Mouse (Mus musculus) cerebellum, postnatal 14 days (tissue): ENCODE data around the gene Inhbc.

Source experiments
- DNase-seq, 2 experiments: peaks; one replicate each; pipeline ENCODE4 v3.0.0; 2021; ENCODE audit warnings: mixed read lengths in 2 of 2

Inhbc gene

DNA sequence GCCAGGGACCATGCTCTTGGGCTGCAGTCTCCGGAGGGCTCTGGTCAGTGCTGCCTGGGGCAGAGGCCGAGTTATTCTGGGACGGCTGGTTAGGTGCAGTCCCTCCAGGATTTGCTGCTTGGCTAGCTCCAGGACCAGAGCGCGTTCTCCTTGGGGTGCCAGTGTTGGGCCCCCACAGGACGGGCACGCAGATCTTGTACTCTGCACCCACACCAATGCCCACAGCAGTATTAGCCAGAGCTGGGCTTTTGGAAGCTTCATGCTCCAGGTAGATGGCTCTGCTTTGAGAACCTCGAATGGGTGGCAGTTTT lies 19.0 kb downstream of the Inhbc start:
- no peak for DNase-seq

DNA sequence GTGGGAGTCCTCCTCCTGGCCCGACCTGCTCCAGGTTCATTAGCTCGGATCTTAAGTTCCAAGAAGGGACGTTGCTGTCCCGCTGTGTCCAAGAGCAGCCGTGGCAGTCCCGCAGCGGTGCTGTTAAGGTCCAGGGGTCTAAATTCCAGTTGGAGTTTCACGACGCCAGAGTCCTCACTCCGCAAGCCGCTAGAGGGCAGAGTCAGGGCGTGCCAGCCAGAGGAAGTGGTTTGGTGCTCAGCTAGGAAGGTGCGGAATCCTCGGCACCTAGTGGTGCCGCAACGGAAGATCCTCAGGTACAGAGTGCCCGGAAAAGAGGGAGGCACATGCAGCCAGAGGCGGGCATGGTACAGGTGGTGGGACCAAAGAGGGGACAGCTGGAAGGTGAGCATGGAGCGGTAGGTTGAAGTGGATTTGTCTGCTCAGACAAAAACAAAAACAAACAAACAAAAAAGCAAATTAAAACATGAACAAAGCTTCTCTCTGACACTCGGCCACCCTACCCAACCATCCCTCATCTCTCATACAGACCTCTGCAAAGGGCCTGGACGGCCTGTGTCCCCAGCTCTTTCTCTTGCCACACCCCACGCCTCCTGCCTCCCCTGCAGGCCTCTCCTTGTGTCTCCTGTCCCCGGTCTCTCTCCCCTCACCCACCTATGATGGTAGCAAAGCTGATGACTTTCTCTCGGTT lies 19.5 kb downstream of the Inhbc start:
- peak; percentile 82 to 85 for DNase-seq

DNA sequence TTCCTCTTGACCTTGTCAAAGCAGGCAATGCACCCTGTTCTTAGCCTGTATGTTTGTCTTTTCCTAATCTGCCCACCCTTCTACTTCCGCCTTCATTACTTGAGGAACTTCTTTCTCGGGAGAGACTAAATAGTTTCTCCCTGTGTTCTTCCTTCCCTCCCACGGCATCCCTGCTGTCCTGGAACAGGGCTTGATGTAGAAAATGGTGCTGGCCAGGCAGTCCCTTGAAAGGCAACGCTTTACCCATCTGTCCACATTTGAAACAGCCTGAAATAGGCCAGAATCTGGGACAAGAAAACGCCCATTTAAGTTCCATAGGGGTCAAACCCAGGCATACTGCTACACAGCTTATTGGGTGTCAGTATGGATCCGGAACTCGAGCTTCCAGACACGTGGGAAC lies 20.4 kb downstream of the Inhbc start:
- DNase-seq = no peak

DNA sequence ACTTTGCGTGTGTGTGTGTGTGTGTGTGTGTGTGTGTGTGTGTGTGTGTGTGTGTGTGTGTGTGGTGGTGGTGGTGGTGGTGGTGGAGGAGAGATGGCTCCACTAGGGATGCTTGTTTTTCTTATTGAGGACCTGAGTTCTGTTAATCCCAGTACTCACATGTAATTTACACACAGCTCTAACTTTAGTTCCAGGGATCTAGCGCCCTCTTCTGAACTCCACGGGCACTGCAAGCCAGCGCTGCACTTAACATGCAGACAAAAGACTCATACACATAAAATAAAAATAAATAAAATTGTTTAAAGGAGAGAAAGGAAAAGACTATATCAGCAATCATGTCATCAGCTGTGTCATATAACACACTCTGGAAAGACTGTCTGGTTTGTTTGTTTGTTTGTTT lies 21.3 kb downstream of the Inhbc start:
- DNase-seq = peak in 1 of 2 experiments; percentile 57

DNA sequence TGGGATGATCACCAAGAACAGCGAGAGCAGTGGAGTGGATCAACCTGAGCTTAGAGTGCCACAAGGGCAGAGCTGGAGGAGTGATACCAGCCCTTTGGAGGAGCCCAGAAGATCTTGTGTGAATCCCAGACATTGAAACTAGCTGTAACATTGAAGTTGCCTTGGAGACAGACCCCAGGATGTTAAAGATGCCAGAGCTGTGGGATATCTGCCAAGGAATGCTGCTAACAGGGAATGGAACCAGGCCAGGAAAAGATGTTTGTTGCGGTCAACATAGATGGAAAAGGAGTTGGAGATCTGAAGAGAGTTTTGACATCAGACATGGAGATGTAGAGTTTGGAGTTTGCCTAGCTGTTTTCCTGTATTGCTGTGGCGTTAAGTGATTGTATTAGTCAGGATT lies 24.1 kb downstream of the Inhbc start:
- no peak for DNase-seq

DNA sequence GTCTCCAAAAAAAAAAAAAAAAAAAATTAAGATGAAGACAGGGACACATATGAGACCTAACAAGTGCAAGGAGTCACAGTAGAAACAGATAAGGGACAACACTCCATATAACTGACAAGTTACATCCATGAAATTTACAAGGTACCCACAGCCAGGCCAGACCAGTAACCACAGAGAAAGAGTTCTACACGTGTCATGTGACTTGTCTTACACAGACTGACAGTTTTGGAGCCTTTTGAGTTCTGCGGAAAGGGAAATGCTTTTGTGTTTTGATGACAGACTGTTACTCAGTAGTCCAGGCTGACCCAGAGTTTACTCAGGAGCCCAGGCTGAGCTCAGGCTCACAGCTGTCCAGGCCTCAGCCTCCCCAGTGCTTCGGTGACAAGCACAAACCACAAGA lies 27.2 kb downstream of the Inhbc start:
- DNase-seq = no peak

DNA sequence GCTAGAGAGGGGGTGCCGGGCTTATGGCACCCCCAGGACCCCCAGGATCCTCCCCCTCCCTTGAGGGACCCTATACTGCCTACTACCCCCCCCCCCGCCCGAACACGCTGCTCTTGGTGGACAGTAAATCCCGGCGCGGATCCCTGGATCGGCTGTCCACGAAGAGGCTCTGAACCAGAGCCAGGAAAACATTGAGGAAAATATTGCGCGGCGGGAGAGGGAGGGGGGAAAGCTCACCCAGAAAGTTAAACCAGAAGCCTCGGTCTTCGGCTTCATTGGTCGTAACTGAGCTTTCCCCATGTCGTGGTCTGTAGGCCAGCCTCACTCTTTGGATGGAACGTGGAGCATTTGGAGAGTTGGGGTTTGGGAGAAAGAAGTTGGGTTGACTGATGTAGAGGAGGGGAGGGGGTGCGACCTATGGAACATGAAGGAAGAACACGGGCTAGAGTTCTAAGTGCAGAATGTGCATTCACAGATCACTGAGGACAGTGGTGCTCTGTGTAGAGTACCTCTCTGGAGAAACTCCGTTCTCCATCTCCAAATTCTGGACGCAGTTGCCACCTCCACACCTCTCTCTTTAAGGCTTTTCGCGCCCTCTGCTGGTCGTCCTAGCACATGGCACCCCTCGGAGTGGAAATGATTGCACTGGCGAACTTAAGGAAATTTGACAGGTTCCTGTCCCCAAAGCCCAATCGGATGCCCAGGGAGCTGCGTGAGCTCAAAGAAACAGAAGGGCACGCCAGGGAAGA lies 28.2 kb downstream of the Inhbc start, which contains the start of gene Gli1:
Gene Gli1, minus strand, starts transcription at position 84 of the 749 bp plus-strand sequence.
- peak; percentile 89 to 94 for DNase-seq

DNA sequence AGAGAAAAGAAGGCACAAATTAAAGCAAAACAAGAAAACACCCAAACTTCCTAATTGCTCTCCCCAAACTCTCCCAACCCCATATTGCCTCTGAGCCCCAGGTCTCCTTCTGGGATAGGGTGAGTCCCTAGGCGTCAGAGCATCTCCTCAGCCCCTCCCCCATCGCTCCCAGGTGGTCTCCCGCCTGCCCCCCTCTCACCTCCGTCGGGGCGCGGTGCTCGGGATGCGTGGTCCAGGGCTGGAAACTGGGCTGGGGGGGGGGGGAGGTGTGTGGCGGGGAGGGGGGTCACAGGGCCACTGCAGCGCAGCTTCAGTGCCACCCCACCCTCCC lies 28.9 kb downstream of the Inhbc start:
- DNase-seq = no peak

DNA sequence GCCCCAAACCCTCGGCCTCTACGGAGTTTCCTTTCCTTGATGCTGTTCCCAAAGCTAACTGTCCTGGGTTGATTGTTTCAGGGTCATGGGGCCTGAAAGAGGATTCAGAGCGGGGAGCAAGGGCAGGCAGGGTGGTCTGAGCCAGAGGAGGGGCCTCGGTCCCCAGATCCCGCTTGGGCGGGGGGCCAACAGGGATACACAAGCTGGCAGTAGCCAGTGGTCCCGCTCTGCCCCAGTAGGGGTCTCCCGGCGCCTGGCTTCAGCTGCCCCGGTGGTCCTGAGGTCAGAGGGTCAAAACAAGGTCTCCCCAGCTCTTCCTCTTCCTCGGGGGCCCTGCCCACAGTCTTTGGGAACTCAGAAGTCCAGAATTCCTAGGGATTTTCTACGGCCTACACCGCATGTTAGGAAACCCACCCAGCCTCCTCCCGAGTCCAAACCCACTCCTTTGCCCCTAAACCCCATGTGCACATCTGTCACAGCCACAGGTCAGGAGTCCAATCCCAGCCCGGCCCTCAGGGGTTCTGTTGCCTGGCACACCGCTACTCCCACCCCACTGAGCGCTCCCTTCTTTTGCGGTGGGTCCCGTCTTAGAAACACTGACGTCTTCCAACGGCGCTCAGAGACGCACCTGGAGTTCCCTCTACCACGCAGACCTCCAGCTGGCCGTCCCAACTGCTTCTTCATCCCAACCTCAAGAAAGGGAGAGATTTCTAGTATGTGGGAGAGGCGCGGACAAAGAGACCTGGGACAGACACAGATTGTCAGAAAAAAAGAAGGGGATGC lies 29.5 kb downstream of the Inhbc start:
- DNase-seq = peak in 1 of 2 experiments; percentile 54

DNA sequence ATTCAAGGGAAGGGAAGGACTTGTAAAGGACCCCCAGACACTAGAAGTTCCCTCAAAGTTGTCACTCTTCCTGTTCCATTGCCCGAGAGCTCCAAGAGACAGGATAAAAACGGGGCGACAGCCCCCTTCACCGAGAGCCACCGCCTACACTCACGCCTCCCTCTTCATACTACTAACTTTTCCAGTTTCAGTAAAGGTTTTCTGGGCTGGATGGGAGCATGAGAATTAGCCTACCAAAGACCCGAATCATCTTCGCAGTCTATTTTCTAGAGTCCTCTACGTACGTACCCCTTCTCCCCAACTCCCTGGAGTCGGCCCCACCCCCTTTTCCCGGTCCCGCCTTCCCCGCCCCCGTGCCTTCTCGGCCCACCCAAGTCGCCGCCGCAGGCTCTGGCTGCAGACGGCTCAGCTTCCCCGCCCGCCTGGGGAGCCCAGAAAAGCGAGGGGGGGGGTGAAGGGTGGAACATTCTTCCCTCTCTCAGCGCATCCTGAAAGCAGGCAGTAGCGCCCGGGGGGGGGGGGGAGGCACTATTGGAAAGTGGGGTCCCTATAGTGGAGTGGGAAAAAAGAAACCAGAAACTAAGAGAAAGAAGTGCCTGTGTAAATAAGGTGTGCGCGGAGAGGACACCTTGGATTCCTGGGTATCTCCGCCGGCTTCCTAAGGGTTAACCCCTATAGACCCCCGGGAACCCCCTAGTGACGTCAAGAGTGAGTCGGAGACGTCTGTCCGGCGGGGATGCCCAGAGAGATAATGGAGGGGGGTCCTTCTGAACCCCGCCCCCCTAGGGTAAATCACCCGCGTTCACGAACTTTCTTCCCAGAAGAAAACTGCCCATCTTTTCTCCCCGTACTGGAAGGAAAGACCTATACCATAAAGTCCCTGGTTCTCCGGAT lies 30.3 kb downstream of the Inhbc start:
- peak in 1 of 2 experiments; percentile 45 for DNase-seq

DNA sequence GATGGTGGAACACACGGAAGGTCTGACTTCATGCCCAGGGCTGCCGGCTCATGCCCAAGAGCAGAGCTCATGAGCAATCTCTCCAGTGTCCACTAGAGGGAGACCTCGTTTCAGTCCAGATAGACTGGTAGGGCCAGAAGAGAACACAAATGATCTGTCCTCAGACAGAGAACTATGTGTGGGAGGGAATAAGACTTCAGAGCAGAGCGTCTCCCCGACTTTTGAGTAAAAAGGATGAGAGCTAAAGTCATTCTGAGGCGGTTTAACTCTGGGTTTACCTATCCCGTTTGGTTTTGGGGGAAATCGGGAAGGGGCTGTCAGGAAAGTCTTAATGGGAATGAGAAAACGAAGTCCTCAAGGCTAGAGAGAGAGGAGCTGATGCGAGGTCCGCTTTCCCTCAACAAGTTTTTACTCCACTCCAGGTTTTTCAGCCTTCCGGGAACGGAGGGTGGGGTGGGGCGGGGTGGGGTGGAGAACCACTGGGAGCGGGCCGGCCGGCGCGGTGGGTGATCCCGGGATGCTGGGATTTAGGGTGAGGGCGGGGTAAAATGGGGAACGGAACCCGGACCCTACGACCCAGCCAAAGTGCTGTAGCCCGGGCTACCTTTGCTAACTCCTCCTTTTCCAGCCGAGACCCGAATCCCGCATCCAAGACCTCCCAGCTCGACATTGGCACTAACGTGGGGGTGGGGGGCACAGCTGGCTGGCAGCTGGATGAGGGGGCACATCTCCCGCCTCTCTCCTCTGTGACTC lies 31.1 kb downstream of the Inhbc start:
- peak; percentile 94 to 95 for DNase-seq

DNA sequence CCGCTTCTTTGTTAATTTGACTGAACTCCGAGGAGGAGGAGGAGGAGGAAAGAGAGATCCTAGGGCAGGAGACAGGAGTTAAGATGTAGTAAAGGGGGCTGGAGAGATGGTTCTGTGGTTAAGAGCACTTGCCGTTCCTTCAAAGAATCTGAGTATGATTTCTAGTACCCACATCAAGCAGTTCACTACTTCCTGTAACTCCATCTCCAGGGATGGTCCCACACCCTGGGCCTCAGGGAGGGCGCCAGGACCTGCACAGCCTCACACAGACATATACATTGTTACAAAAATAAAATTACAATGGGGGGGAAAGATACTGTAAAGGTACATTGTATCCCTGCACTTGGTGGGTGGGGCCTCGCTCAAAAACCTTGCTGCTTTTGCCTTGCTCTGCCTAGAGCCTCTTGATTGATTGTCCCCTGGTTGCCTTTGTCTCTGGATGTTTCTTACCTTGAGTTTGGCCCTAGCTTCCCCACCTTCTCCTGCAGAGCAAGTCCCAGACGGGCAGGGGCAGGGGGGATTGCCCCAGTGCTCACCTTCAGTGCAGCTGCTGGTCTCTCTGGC lies 32.6 kb downstream of the Inhbc start:
- DNase-seq = no peak

DNA sequence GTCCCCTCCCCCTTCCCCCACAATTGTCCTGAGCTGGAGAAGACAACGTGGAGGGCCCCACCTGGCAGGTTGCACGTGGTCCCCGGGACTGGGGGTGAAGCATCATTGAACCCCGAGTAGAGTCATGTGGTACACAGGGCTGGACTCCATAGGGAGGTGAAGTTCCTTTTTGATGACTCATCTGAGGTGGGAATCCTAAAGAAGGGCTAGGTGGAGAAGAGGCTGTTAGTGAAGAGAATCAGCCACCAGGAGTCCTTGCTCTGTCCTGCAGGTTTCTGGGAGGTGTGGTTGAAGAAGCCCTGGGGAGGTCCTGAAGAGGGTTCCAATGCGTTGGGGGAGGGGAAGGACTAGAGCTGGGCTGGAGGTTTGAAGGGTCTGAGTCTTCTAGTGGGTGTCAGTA lies 33.3 kb downstream of the Inhbc start:
- no peak for DNase-seq

DNA sequence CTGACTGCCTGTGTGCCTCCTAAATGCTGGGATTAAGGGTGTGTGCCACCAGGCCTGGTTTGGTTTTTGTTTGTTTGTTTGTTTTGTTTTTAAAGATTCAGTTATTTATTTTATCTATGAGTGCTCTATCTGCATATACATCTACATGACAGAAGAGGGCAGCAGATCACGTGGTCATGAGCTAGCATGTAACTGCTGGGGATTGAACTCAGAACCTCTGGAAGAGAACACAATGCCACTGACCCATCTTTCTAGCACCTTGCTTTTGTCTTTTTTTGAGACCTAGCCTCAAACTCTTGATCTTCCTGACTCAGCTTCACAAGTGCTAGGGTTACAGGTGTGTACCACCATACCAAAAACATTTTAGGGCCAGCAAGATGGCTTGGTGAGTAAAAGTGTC lies 35.0 kb downstream of the Inhbc start:
- no peak for DNase-seq

DNA sequence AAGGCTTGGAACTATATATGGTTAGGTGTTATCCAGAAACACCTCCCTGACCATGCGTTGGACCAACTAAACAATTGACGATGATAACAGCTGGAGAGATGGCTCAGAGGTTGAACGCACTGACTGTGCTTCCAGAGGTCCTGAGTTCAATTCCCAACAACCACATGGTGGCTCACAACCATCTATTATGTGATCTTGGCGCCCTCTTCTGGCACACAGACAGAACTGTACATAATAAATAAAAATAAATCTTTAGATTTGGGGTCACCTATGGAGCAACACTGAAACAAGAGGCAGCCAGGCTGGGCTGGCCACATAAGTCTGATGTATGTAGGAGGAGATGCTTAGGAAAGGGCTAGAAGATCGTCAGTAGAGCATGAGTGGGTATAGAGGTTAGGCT lies 37.1 kb downstream of the Inhbc start:
- no peak for DNase-seq

DNA sequence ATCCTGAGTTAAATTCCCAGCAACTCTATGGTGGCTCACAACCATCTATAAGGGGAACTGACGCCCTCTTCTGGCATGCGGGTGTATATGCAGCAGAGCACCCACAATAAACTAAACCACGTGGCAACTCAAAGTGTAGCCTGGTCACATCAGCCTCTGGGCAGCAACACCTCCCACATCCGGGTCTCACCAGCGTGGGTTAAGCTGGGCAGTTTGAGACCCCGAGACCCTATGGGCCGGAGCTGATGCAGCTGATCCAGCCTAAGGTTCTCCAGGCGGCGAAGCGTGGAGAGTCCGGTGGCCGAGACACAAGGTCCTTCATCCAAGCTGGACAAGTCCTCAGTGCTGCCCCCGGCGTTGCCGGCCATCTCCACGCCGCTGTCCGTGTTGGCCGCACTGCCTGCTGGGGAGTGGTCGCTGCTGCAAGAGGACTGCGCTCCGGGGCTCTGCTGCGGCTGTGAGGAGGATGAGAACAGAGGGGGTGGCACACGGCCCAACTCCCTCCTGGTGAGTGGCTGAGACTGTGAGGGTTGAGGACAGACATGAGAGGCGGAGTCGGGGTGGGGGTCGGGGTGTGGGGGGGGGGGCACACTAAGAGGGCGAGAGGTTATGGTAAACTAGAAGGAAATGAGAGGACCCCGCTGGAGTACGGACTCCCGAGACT lies 37.9 kb downstream of the Inhbc start:
- no peak for DNase-seq

DNA sequence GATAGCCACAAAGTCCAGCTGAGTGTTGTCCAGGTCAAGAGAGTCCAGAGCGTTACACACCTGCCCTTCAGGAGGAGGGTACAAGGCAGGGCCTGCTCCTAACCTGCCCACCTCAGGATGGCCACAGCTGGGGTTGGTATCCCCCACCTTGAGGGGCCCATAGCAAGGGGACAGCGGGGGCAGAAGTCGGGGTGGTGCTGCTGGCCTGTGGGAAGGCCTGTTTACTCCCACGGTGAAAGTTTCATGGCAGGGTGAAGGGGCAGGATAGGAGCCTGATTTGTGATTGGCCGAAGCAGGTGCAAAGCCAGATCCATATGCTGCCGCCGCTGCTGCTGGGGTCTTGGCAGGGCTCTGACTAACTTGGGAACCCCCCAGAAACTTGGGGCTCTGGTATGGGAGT lies 40.0 kb downstream of the Inhbc start:
- no peak for DNase-seq

DNA sequence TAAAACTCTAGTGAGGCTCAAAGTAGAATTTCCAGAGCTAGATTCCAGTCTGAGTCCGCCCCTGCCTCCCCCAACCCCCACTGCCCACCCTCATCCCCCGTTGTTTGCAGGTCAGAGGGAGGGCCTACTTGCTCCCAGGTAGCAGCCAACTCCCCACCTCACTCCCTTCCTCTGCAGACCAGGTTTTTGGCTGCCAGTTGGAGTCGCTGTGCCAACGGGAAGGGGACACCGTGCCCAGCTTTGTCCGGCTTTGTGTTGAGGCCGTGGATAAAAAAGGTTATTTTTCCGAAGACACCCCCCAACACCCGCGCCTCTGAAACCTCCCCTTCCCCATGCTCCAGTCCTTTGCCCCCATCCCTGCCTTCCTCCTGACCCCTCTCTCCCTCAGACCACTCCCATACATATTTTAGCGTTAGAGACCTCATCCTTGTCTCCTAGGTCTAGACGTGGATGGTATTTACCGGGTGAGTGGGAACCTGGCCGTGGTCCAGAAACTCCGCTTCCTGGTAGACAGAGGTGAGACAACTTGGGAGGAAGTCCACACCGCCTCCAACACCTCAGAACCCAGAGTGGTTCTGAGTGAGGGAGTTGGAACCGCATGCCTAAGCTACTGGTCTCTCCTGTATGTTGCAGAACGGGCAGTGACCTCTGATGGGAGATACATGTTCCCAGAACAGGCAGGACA lies 42.6 kb downstream of the Inhbc start:
- peak; percentile 70 to 78 for DNase-seq

DNA sequence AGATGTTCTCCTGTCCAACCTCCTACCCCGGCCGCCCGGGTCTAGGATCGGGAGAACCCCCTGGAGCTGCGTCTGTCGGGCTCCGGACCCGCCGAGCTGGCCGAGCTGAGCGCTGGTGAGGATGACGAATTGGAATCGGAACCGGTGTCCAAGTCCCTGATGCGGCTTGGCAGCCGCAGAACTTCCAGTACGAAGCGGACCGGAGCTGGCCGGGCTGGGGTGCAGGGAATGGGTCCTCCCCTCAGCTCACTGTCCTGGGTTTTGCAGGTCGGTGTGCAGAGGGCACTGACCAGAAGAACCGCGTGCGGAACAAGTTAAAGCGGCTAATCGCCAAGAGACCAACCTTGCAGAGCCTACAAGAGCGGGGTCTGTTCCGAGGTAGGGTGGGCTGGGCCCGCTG lies 43.4 kb downstream of the Inhbc start:
- DNase-seq = peak in 1 of 2 experiments; percentile 39

DNA sequence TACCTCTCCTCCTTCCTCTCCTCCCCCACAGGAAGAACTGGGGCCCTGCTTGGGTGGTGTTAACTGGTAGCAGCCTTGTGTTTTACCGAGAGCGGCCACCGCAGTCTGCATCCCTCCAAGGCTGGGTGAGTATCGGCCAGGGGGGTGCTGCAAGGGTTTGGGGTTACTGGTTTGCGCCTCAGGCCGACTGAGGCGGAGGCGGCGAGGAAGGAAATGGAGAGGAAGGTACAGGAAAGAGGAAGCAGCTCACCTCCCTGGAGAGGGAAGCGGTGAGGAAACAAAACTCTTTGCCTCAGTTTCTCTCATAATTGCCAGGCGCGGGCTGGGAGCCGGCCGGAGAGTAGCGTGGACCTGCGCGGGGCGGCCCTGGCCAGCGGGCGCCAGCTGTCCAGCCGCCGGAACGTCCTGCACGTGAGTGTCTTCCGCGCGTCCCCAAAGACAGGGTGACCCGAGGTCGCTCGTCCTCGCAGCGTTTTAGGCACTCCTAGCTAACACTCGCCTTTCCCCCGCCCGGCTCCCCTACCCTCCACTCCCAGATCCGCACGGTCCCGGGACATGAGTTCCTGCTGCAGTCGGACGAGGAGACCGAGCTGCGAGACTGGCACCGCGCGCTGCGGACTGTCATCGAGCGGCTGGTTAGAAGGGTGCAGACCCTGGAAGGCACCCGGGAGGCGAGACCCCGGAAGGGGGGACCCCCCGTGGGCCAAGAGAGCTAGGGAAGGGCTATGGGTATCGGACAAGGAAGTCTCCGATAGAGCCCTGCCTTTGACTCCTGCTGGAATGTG lies 44.0 kb downstream of the Inhbc start:
- DNase-seq = peak in 1 of 2 experiments; percentile 51
